Mouse (Mus musculus) embryo, embryonic 10 days (tissue): ENCODE measurements around the gene Tjp3.

Experiments
- DNase-seq: peaks from one replicate; pipeline ENCODE4 v3.0.0-alpha.2; 2015; ENCODE audit warnings: low spot score

Gene Tjp3

DNA sequence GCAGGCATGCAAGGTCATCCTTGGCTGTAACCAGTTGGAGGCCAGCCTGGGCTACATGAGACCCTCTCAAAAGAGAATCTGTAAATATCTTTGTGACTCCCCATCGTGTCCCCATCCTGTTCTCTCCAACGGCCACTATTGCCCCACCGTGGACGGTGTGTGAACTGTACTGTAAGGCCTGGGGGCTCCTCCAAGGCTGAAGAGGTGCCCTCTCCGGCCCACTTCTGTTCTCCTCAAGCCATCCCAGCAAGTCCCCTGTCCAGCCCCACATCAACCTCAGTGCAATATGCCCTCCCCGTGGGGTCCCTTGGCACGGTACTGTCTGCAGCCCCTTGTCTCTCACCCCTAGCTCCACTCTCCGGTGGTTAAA is 27.9 kb upstream of the Tjp3 start:
- no peak for DNase-seq

DNA sequence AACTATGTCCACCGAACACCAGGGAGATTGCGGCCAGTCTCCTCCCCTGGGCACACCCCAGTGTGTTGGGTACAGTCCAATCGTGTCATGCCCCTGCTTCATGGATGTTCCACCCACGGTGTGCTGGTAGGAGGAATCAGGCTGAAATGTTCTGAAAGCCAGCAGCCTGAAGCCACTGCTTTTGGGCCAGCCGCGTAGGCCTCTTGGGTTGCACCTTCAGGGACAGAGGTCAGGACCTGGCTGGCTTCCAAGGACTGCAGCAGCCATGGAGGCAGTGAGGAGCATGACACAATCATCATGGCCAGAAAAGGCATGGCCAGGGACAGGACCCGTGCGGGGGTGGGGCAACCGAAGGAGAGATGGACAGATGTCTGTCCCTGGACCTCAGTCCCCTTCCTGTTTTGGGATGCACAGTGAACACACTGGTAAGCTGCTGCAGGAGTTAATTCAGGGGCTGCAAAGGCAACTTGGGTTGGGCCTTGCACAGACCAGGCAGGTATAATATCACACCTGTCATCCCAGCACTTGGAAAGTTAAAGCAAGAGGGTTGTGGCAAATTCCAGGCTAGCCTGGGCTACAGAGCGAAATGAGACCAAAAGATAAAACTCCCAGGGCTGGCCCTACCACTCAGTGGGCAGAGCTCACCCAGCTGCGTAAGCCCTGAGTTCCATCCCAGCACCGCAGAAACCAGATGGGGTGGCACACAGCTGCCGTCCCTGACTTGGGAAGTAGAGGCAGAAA is 27.4 kb upstream of the Tjp3 start:
- DNase-seq = no peak

DNA sequence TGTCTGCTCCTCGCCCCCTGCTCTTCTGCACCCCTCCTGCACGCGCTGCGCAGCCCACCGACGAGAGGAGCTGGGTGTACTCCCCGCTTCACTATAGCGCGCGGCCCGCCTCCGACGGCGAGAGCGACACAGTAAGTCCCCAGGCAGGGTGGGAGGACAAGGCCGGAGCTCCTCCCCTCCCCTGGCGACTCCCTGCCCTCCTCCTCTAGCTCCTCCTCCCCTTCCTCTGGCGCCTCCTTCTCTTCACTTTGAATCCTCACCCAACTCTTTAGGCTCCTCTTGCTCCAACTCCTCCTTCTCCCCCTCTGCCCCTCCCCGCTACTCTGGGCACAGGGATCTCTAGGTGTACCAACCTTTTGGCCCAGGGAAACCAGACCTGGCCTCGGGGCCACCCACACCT is 25.9 kb upstream of the Tjp3 start:
- DNase-seq = peak; percentile 77

GRCm38 (mm10) chr10:81316338-81317060 is 25.1 kb upstream of the Tjp3 start:
- peak; percentile 58 for DNase-seq

DNA sequence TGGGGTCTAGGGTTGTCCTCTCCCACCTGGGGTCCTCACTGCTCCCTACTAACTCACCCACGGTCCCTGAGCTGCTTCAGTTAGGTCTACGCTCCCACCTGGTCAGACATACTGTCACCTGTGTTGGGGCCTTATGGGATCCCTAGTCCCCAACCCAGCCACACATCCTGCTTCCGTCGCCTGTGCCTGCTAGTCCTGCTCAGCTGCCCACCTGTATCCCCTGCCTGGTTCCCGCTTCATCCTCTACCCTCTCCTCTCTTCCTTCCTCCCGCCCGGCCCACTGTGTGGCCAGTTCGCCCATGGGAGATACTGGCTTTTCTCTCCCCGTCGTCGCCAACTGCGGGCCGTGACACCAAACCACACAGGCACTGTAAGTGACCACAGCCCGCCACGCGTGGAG is 24.2 kb upstream of the Tjp3 start:
- no peak for DNase-seq

DNA sequence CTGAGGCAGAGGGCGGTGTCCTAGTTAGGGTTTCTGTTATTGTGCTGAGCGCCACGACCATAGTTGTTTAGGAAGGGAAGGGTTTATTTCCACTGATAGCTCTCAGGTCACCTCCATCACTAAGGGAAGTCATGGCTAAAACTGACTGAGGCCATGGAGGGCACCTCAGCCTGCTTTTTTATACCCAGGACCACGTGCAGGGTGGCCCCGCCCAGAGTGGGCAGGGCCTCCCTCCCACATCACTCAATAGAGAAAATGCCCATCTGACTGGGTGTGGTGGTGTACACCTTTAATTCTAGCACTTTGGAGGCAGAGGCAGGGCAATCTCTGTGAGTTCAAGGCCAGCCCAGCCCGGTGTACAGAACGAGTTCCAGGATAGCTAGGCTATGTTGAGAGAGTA is 22.8 kb upstream of the Tjp3 start:
- DNase-seq = no peak

DNA sequence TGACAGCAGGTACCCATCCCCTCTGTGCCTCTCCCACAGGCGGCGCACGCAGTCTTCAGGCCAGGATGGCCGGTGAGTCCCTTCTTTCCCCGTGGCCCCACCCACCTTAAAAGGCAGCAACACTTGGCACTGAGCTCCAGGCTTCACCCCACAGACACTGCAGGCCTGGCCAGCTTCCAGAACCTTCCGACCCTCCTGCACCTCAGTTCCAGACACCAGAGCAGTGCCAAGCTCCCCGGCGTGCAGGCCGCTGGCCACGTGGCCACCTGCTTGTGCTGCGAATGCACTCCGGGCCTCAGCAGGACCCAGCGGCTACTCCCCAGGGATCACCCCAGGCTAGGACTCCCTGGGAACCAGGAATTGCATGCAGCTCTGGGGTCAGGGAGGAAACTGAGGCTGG is 22.2 kb upstream of the Tjp3 start:
- no peak for DNase-seq

DNA sequence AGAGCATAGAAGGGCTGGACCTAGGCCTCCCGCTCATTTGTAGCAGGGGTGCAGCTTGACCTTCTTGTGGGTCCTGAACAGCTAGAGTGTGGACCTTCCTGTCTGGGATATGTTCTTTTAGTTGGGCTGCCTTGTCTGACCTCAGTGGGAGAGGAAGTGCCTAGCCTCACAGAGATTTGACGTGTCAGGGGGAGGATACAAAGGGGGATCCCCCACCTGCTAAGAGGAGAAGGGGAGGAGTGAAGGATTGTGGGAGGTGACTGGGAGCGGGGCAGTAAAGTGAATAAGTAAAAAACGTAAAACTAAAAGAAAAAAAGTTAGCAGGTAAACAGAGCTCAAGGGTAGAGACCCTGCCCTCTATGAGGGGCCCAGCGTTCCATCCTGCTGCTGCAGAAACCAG is 18.2 kb upstream of the Tjp3 start:
- DNase-seq = no peak

DNA sequence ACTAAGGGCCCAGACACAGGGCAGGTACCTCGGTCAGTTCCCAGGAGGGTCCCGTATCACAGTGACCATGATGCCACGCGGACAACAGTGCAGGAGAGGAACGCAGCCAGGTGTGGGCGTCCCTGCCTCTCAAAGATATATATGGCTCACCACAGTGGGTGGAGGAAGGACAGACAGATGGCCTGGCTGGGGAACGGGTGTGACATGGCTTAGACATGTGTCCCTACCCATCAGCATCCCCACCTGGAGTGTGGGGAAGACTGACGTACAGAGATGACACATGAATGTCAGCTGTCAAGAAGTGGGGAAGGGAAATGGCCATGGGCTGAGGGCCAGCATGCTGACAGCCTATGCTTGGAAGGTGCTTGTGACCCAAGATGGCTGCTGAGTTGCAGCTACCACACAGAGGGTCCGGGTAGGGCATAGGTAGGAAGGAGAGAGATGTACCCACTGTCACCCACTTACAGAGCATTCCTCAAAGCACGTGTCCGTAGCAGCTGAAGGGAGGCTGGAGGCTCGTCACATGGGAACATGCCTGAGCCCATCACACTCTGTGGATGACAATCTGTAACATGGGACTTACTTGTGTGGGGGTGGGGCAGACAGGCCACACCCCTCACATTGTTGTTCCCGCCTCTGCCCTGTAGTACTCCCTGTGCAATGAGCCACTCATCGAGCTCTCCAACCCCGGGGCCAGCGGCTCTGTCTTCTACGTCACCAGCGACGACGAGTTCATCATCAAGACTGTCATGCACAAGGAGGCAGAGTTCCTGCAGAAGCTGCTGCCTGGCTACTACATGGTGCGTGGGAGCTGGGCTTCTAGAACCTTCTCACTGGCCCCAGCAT is 15.7 kb upstream of the Tjp3 start:
- DNase-seq = no peak

DNA sequence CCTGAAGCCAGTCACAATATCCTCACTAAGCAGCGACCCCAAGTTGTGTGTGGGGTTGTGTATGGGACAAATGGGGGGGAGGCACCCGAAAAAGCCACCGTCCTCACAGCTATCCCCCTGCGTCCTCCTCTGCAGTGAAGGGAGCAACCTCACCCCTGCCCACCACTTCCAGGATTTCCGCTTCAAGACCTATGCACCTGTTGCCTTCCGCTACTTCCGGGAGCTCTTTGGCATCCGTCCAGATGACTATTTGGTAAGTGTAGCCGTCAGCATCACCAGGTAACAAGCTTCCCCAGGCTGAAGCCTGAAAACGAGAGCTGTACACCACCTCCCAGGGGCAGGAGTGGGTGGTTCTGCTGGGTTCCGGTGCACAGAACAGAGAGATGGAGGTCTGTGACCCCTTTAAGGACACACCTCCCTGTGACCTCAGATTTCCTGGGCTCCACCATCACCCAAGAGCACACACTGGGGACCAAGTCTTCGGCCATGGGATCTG is 14.8 kb upstream of the Tjp3 start:
- DNase-seq = no peak

DNA sequence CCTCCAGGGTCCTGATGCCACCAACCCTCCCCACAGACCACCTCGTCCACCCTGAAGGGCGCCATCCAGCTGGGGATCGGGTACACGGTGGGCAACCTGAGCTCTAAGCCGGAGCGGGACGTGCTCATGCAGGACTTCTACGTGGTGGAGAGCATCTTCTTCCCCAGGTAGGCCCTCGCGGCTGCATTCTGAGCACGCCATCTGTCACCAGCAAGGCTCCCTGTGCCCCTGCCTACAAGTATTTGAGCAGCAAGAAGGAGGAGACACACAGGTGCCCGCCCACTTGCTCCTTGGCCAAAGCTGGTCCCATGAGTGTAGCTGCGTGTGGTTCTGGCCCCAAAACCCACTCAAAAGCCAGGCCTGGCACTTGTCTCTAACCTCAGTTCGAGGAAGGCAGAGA is 14.3 kb upstream of the Tjp3 start:
- no peak for DNase-seq

DNA sequence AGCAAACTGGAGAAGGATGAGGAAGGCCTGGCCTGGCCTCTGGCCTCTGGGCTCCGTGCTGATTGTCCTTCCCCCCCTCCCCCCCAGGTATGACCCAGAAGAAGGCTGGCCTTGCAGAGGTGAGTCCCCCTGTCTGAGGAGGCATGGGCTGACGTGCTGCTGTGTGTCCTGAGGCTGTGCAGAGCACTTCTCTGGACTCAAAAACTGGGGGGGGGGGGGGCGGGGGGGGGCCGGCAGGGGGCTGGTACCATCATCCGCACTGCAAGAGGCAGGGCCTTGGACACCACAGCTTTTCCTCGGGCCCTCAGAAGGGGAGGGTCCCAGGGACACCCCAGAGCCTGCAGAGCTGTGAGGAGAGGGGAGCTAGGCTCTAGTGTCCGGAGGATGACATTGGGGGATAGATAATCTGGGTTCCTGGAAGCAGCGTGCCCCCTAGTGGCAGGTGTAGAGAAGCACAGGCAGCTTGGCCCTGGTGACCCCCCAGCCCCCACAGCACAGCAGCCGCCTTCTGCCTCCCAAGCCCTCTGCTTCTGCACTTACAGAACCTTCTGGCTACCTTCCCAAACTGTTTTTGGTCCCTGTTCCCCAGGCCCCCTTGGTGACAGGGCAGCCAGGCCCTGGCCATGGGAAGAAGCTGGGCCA is 13.3 kb upstream of the Tjp3 start:
- peak; percentile 75 for DNase-seq

GRCm38 (mm10) chr10:81303761-81304160 is 12.4 kb upstream of the Tjp3 start:
- DNase-seq = no peak

- no peak for DNase-seq
Observed at GRCm38 (mm10) chr10:81303258-81303657, 11.9 kb upstream of the Tjp3 start.

DNA sequence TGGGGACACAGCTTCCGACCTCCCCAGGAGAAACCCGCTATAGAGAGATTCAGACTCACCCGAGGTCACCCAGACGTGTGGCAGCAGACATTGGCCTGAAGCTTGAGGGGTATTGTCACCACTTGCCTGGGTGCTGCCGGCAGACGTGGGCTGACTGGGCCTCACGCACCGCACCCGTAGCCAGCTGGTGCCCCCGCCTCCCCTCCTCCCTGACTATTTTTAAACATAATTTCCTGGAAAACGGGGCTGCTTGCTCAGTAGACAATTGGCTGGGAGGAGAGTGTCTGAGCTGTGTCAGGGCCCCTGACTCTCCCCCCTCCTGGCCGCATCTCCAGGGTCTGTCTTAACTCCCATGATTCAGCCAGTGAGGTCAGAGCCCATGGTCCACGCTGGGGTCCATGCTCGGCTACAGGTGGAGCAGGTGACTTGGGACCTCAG is 11.4 kb upstream of the Tjp3 start:
- DNase-seq = no peak

GRCm38 (mm10) chr10:81302288-81302687 is 10.9 kb upstream of the Tjp3 start:
- DNase-seq = no peak

DNA sequence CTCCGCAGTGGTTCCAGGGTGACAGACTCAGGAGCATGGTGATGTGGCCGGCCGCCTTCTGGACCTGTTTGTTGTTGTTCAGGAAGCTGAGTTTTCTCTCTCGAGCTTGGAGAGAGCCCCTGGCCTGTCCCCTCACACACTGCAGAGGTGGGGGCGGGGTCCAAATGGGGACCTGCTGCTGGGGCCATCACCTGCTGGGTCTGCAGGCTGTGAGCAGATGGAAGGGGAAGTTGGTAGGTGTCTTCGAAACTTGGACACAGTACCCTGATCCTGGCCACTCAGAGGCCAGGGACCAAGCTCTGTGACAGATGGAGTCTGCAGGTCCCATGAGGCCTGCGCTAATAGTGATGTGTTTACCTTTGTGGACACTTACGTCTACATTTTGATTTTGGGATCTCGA is 9.9 kb upstream of the Tjp3 start:
- no peak for DNase-seq

- no peak for DNase-seq
Observed at GRCm38 (mm10) chr10:81300352-81300907, 9.0 kb upstream of the Tjp3 start.

GRCm38 (mm10) chr10:81299585-81300351 is 8.4 kb upstream of the Tjp3 start:
- DNase-seq = no peak

DNA sequence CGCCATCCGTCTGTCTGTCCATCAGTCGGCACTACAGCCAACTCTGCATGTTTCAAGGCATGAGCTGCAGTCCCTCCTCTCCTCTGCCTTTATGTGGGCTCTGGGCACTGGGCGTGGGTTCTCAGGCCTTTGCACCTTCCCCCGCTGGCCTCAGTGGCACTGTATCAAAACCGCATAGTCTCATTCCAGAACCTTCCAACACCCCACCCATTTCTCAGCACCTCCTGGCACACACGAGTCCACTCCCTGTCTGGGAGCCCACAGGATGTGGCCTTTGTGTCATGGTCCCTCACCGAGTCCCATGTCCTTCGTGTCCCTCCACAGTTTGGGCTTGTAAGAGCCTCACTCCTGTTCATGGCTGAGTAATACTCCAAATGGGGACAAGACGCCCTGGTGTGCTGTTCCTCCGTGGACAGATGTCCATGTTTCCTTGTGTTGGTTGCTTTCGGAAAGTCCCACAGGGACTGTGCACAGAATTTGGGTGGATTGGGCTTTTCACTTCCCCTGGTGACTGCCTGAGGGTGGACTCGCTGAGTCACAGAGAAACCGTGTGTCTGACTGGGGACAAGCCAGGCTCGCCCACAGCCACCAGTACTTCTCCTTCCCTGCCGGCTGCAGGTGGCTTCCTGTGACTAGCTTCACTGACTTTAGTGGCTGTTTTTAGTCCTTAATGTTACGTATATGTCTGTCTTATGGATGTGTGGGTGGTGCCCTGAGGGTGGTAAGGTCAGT is 7.2 kb upstream of the Tjp3 start:
- no peak for DNase-seq
